Mouse (Mus musculus) forebrain, embryonic 11.5 days (tissue): ENCODE data around the gene Slfn14. TPM values are rescaled to one million over a fixed set of nuclear protein-coding genes. Genes with fewer than 3 reads are reported as not detected.
"Not testable (repeated sequence)": the region's sequence is repeated elsewhere in the genome, so short reads cannot be mapped to it uniquely, and the experiment has no call there.

Experiments used
- ATAC-seq: fragments of 200-750 bp; cut with Nextera tagmentation; replicated peaks from 2 replicates; pipeline ENCODE4 v1.8.0; 2017; ENCODE audit warnings: moderate TSS enrichment; ENCODE audit not compliant: low FRiP score
- DNase-seq: peaks from one replicate; pipeline ENCODE4 v3.0.0-alpha.2; 2017; ENCODE audit warnings: low spot score
- H3K27ac ChIP-seq: fragments of 300-500 bp; sonication (generic); 2 replicates; pipeline ENCODE4 v1.5.1; 2014; ENCODE audit warnings: low read depth, low read length
- H3K27me3 ChIP-seq: fragments of 300-500 bp; sonication (generic); 2 replicates; pipeline ENCODE4 v1.6.1; 2014; ENCODE audit warnings: mild to moderate bottlenecking, low read length, mixed read lengths; ENCODE audit not compliant: control insufficient read depth, insufficient read depth
- H3K36me3 ChIP-seq: fragments of 300-500 bp; sonication (generic); 2 replicates; pipeline ENCODE4 v1.6.1; 2014; ENCODE audit warnings: mild to moderate bottlenecking, low read length, moderate library complexity, mixed read lengths; ENCODE audit not compliant: control insufficient read depth, insufficient read depth
- H3K4me1 ChIP-seq: fragments of 300-500 bp; sonication (generic); replicated peaks from 2 replicates; pipeline ENCODE4 v1.6.1; 2014; ENCODE audit warnings: low read length, mixed read lengths; ENCODE audit not compliant: control insufficient read depth, insufficient read depth
- H3K4me2 ChIP-seq: fragments of 300-500 bp; sonication (generic); 2 replicates; pipeline ENCODE4 v1.6.1; 2014; ENCODE audit warnings: low read depth, mild to moderate bottlenecking, low read length, moderate library complexity, mixed read lengths; ENCODE audit not compliant: severe bottlenecking
- H3K4me3 ChIP-seq: fragments of 300-500 bp; sonication (generic); 2 replicates; pipeline ENCODE4 v1.5.1; 2014; ENCODE audit warnings: low read depth, low read length
- H3K9ac ChIP-seq: fragments of 300-500 bp; sonication (generic); 2 replicates; pipeline ENCODE4 v1.6.1; 2014; ENCODE audit warnings: low read length
- H3K9me3 ChIP-seq: fragments of 300-500 bp; sonication (generic); 2 replicates; pipeline ENCODE4 v1.6.1; 2016; ENCODE audit warnings: low read length, mixed read lengths; ENCODE audit not compliant: control insufficient read depth
- WGBS: fragments of 180-500 bp; shearing (Covaris S2); extraction: QIAGEN DNeasy Blood & Tissue Kit; methylation state at CpG from one replicate; pipeline ENCODE4 v1.1.7; 2014; 5-methylcytosine and 5-hydroxymethylcytosine counted together
- polyA plus RNA-seq: library from polyadenylated mRNA; unstranded; fragments of >200 nt; fragmentation: Nextera tagmentation; extraction: Ambion mirVana; gene quantifications from 2 replicates; pipeline ENCODE4 v1.2.1, GENCODE M21; 2014

Slfn14 gene
- polyA plus RNA-seq, 1 experiment from 2014 or later, result 0.91 TPM

DNA sequence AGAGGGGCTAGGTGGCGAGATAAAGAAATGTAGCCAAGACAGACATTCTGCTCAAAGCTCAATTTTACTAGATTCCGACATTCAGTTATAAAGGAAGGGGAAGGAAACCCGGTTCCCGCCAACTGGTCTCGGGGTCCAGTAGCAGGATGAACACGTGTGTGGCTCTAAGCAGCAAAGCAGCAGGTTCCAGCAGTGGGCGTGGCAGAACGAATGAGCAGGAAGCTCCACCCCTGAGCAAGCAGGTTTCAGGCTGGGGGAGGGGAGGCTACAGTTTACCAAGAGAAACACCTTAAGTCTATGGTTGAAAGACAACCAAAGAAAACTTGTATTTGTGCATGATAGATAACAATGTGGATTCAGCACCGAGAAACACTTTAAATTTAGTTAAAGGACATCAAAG lies 49.1 kb downstream of the Slfn14 start:
- WGBS, result 89% methylated on average over 9 of the region's 9 CpGs
- not testable (repeated sequence) for ATAC-seq, H3K4me3 ChIP-seq, H3K9ac ChIP-seq, H3K9me3 ChIP-seq, DNase-seq, H3K27ac ChIP-seq, H3K4me2 ChIP-seq, H3K36me3 ChIP-seq, H3K4me1 ChIP-seq, H3K27me3 ChIP-seq

DNA sequence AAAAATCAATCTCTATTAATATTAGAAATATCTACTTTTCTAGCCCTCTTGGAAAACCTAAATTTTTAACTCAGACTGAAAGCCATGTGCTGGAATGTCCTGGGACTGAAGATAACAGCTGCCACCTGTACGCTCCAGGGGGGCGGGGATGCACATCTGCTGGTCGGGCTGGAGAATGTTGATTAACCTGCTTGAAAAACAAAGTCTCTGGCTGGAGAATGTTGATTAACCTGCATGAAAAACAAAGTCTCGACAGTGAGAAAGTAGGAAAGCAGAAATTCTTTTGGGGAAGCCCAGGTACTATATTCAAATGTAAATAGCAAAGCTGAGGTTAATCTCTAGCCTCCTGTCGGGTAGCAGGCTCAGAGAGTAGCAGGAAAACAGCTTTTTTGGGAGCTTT lies 52.9 kb downstream of the Slfn14 start:
- not testable (repeated sequence) for H3K9ac ChIP-seq, H3K4me2 ChIP-seq, H3K4me3 ChIP-seq, DNase-seq, ATAC-seq, H3K9me3 ChIP-seq, H3K27ac ChIP-seq, H3K27me3 ChIP-seq, H3K4me1 ChIP-seq, H3K36me3 ChIP-seq
- 41% methylated on average over 5 of the region's 5 CpGs for WGBS

DNA sequence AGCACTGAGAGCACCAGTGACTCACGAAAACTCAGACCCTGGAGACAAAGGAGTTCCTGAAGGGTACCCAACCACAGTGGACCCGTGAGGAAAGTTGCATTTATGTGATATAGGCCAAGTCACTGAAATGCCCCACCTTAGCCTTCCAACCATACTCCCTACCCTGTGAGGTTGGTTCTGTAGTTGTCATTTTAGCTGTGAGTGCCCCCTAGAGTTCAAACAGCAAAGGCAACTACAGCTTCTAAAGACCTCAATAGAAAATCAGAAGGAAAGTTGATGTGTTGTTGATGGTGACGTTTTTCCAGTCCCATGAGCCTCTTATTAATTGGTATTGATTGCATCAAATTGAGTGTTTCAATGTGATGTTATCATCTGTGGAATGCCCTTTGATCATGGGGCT lies 55.6 kb downstream of the Slfn14 start:
- no peaks in the 10 kb centered on the region for H3K36me3 ChIP-seq

DNA sequence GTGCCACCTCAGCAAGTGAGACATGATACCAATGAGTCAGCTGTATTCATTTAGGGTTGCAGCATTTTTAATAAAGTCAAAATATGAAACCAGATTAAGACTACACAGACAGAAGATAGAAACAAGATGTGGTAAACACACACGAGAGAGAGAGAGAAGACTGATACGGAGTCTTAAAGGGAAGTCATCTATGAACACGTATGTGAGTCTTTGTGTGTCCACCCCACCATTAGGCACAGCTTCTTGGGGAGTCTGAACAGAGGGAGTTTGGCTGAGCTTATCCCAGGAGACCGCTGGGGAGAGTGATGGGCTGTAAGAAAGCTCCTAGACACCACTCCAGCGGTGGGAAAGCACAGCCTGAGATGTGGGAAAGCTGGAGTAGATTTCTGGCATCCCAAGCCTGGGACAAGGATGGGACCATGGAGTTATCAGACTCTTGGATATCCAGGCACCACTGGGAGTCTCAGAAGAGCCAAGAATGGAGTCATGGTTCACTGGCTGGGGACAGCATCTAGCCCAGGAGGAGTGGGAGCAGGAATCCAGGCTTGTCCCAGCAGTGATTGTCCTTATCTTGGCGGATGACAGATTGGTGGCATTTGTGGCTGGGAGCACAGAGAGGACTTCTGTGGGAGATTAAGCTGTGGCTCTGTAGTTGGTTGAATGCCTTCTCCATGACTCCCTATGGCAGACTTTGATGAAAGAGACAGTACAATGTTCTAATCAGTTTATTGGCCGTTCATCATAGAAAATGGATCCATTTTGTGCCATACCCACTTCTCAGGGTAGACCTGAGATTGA lies 58.4 kb downstream of the Slfn14 start:
- no peaks in the 10 kb centered on the region for H3K27me3 ChIP-seq
- no peaks in the 10 kb centered on the region for H3K36me3 ChIP-seq
- WGBS, result 86% methylated on average over 7 of the region's 7 CpGs
- H3K9me3 ChIP-seq, result no peaks in the 10 kb centered on the region
- ATAC-seq (no peak), DNase-seq (no peak)
- no peak overlapping the region for H3K4me3 ChIP-seq
- H3K4me2 ChIP-seq, result no peak overlapping the region
- H3K27ac ChIP-seq, result no peak overlapping the region
- H3K9ac ChIP-seq, result no peak overlapping the region
- H3K4me1 ChIP-seq, result no peaks in the 10 kb centered on the region

More for the DNA sequence above, 55.6 kb downstream of the Slfn14 start:
- Histone ChIP-seq H3K27ac (no peak overlapping the region), H3K9me3 (no peaks in the 10 kb centered on the region), H3K4me3 (no peak overlapping the region), H3K27me3 (no peaks in the 10 kb centered on the region), H3K4me2 (no peak overlapping the region), H3K9ac (no peak overlapping the region), H3K4me1 (no peaks in the 10 kb centered on the region)
- DNase-seq, result no peak
- 68% methylated on average over 3 of the region's 3 CpGs for WGBS
- no peak for ATAC-seq

DNA sequence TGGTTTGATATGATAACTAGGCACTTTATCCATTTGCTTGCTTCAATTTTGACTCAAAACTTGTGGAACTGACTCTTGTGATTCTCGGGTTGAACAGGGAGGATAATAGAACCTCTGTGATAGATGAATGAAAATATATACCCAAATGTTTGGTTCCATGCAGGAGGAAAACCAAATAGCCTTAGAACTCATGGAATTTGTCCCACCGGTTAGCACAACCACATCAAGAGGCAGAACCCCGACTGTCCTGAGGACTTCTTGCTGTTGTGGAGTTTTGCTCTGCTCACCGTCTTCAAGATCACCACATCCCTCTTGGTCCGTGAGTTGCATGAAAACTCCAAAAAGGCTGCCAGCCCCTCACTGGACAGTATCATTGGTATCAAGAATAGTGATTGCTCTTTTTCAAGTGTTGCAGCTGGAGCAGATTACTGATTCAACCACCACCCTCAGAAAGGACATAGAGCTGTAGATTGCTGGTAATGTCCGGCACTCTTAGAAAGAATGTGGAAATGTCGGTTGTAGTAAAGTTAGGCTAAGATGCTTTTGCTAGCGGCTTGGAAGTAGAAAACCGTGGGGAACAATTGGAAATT lies 61.1 kb downstream of the Slfn14 start:
- no peak overlapping the region for H3K27ac ChIP-seq
- no peaks in the 10 kb centered on the region for H3K27me3 ChIP-seq
- no peaks in the 10 kb centered on the region for H3K9me3 ChIP-seq
- 89% methylated on average over 9 of the region's 9 CpGs for WGBS
- H3K4me3 ChIP-seq, result no peak overlapping the region
- ATAC-seq (no peak), DNase-seq (no peak)
- no peaks in the 10 kb centered on the region for H3K4me1 ChIP-seq
- no peak overlapping the region for H3K4me2 ChIP-seq
- H3K9ac ChIP-seq, result no peak overlapping the region
- H3K36me3 ChIP-seq, result no peaks in the 10 kb centered on the region

Other genes starting within 250 kb of the Slfn14 start
- 0.89 and 1.6 TPM in 2 replicates for gene Slfn2, start 221.6 kb downstream of the Slfn14 start, polyA plus RNA-seq
- gene Slfn1, start 169.9 kb downstream of the Slfn14 start, polyA plus RNA-seq, result not detected in 2 replicates
- not detected in 2 replicates for gene Slfn4, start 111.5 kb downstream of the Slfn14 start, polyA plus RNA-seq
- gene Slfn3, start 95.4 kb downstream of the Slfn14 start, polyA plus RNA-seq, result 0.49 and 0.52 TPM in 2 replicates
- 108 and 110 TPM in 2 replicates for gene Ap2b1, start 12.3 kb upstream of the Slfn14 start, polyA plus RNA-seq
- 16.0 and 16.5 TPM in 2 replicates for gene Pex12, start 15.9 kb upstream of the Slfn14 start, polyA plus RNA-seq
- gene Rasl10b, start 122.4 kb upstream of the Slfn14 start, polyA plus RNA-seq, result 4.1 and 4.6 TPM in 2 replicates
- not detected in 2 replicates for gene Gas2l2, start 142.7 kb upstream of the Slfn14 start, polyA plus RNA-seq
- gene 1700020L24Rik, start 151.0 kb upstream of the Slfn14 start, polyA plus RNA-seq, result 0.29 and 0.68 TPM in 2 replicates
- gene Mmp28, start 176.3 kb upstream of the Slfn14 start, polyA plus RNA-seq, result 1.9 and 2.1 TPM in 2 replicates
- 13.8 and 14.9 TPM in 2 replicates for gene Taf15, start 186.4 kb upstream of the Slfn14 start, polyA plus RNA-seq
- gene Heatr9, start 235.4 kb upstream of the Slfn14 start, polyA plus RNA-seq, result not detected in 2 replicates
- not detected in 2 replicates for gene Ccl5, start 243.8 kb upstream of the Slfn14 start, polyA plus RNA-seq